Mouse (Mus musculus) stomach, postnatal 0 days (tissue): ENCODE data around the gene Yars.

Experiments
- CTCF ChIP-seq: IDR thresholded peaks from 2 replicates; pipeline ENCODE4 v1.5.1; 2016; ENCODE audit warnings: antibody characterized with exemption, low read depth, mild to moderate bottlenecking, moderate library complexity
- EP300 ChIP-seq: optimal IDR thresholded peaks from 2 replicates; pipeline ENCODE3; 2016; ENCODE audit warnings: antibody characterized with exemption

DNA sequence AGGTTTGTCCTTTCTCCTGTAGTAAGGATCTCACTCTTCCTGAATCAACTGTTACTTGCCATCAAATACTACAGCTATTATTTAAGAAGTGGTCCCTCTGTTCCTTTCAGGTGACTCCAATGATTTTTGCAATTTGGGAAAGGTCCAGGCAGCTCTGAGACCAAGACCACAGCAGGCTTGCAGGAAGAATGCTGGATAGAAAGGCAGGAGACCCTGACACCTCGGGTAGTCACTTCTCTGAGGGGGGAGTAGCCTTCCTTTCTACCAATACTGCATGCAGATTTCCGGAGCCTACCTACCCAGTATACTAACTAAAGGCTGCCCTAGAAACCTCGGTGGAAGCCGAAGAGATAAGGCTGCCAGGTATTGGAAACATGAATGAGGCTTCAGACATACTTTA lies 44.1 kb upstream of the Yars start:
- no peak for TF ChIP-seq CTCF
- TF ChIP-seq EP300 = no peak
